Mouse (Mus musculus): ENCODE results near the gene Gm6034. TPM values are rescaled to one million over a fixed set of nuclear protein-coding genes. Genes with fewer than 3 reads are reported as not detected.
A peak's percentile ranks its signal among the peaks of the same experiment; 100 is the strongest.
"Not testable (repeated sequence)": the region's sequence is repeated elsewhere in the genome, so short reads cannot be mapped to it uniquely, and the experiment has no call there.

Gm6034 gene
- not detected in 2 replicates for total RNA-seq (2017)

GRCm38 (mm10) chr17:36042610-36043169 is at the start of gene Gm6034, which contains the start of gene H2-T22:
Gene Gm6034 (plus strand): TSS chr17:36042961.
Gene H2-T22 (minus strand): TSS chr17:36042747.
- peak; percentile 93 for ATAC-seq (ENCODE audit: extremely low read depth, insufficient number of reproducible peaks, low FRiP score, poor library complexity, severe bottlenecking)

- ATAC-seq (ENCODE audit: extremely low read depth, insufficient number of reproducible peaks, low FRiP score, poor library complexity, severe bottlenecking) = peak; percentile 58
These were observed 49.1 kb upstream of the Gm6034 start for GRCm38 (mm10) chr17:35993675-35994074.

GRCm38 (mm10) chr17:35994175-35994878 is 48.4 kb upstream of the Gm6034 start:
- ATAC-seq (ENCODE audit: extremely low read depth, insufficient number of reproducible peaks, low FRiP score, poor library complexity, severe bottlenecking) = peak; percentile 62

- ATAC-seq (ENCODE audit: extremely low read depth, insufficient number of reproducible peaks, low FRiP score, poor library complexity, severe bottlenecking) = no peak
These were observed 47.9 kb upstream of the Gm6034 start for GRCm38 (mm10) chr17:35994879-35995240.

GRCm38 (mm10) chr17:35996949-35997348 is 45.8 kb upstream of the Gm6034 start:
- ATAC-seq (ENCODE audit: extremely low read depth, insufficient number of reproducible peaks, low FRiP score, poor library complexity, severe bottlenecking) = peak; percentile 75

- peak; percentile 51 for ATAC-seq (ENCODE audit: extremely low read depth, insufficient number of reproducible peaks, low FRiP score, poor library complexity, severe bottlenecking)
These were observed 44.8 kb upstream of the Gm6034 start for GRCm38 (mm10) chr17:35997713-35998510.

GRCm38 (mm10) chr17:35998545-35999305 is 44.0 kb upstream of the Gm6034 start:
- ATAC-seq (ENCODE audit: extremely low read depth, insufficient number of reproducible peaks, low FRiP score, poor library complexity, severe bottlenecking) = no peak

GRCm38 (mm10) chr17:35999356-35999755 is 43.4 kb upstream of the Gm6034 start:
- peak; percentile 21; the same call in 1 of the 2 replicates for ATAC-seq (ENCODE audit: extremely low read depth, insufficient number of reproducible peaks, low FRiP score, poor library complexity, severe bottlenecking)

GRCm38 (mm10) chr17:36000349-36000748 is 42.4 kb upstream of the Gm6034 start:
- ATAC-seq (ENCODE audit: extremely low read depth, insufficient number of reproducible peaks, low FRiP score, poor library complexity, severe bottlenecking) = no peak

GRCm38 (mm10) chr17:36001121-36001897 is 41.5 kb upstream of the Gm6034 start:
- ATAC-seq (ENCODE audit: extremely low read depth, insufficient number of reproducible peaks, low FRiP score, poor library complexity, severe bottlenecking) = no peak

GRCm38 (mm10) chr17:36001966-36002365 is 40.8 kb upstream of the Gm6034 start:
- ATAC-seq (ENCODE audit: extremely low read depth, insufficient number of reproducible peaks, low FRiP score, poor library complexity, severe bottlenecking) = no peak

GRCm38 (mm10) chr17:36003331-36003730 is 39.4 kb upstream of the Gm6034 start:
- no peak for ATAC-seq (ENCODE audit: extremely low read depth, insufficient number of reproducible peaks, low FRiP score, poor library complexity, severe bottlenecking)

- not testable (repeated sequence) for ATAC-seq (ENCODE audit: extremely low read depth, insufficient number of reproducible peaks, low FRiP score, poor library complexity, severe bottlenecking)
These were observed 38.4 kb upstream of the Gm6034 start for GRCm38 (mm10) chr17:36004409-36004808.

- no peak for ATAC-seq (ENCODE audit: extremely low read depth, insufficient number of reproducible peaks, low FRiP score, poor library complexity, severe bottlenecking)
These were observed 27.8 kb upstream of the Gm6034 start for GRCm38 (mm10) chr17:36014977-36015376.

- no peak for ATAC-seq (ENCODE audit: extremely low read depth, insufficient number of reproducible peaks, low FRiP score, poor library complexity, severe bottlenecking)
These were observed 25.7 kb upstream of the Gm6034 start for GRCm38 (mm10) chr17:36017046-36017445.

- no peak for ATAC-seq (ENCODE audit: extremely low read depth, insufficient number of reproducible peaks, low FRiP score, poor library complexity, severe bottlenecking)
These were observed 23.8 kb upstream of the Gm6034 start for GRCm38 (mm10) chr17:36018979-36019378.

- ATAC-seq (ENCODE audit: extremely low read depth, insufficient number of reproducible peaks, low FRiP score, poor library complexity, severe bottlenecking) = no peak
These were observed 23.2 kb upstream of the Gm6034 start for GRCm38 (mm10) chr17:36019519-36019918.
